Mouse (Mus musculus): ENCODE results near the gene Igfn1. TPM values are rescaled to one million over a fixed set of nuclear protein-coding genes. Genes with fewer than 3 reads are reported as not detected.
A peak's percentile ranks its signal among the peaks of the same experiment; 100 is the strongest.

Gene Igfn1
- polyA plus RNA-seq, 1 experiment = 0.04 TPM

GRCm38 (mm10) chr1:135929876-135930275, 76.3 kb downstream of the Igfn1 start:
- DNase-seq (ENCODE audit: low read depth) = peak; percentile 60
- no peak for TF ChIP-seq CTCF (IDR thresholded peaks at IDR 0.05; ENCODE audit: borderline replicate concordance, extremely low read depth, insufficient read depth, insufficient read length)
- no peak for TF ChIP-seq POLR2A (IDR thresholded peaks at IDR 0.05; ENCODE audit: borderline replicate concordance, extremely low read depth, insufficient read depth, insufficient read length, poor library complexity, severe bottlenecking)

- TF ChIP-seq POLR2A (IDR thresholded peaks at IDR 0.05; ENCODE audit: borderline replicate concordance, extremely low read depth, insufficient read depth, insufficient read length, poor library complexity, severe bottlenecking) (no peak), CTCF (IDR thresholded peaks at IDR 0.05; ENCODE audit: borderline replicate concordance, extremely low read depth, insufficient read depth, insufficient read length) (no peak)
- DNase-seq (ENCODE audit: low read depth) = no peak
These were observed 80.3 kb downstream of the Igfn1 start for GRCm38 (mm10) chr1:135925848-135926247.

GRCm38 (mm10) chr1:135924377-135924994, 81.7 kb downstream of the Igfn1 start:
- no peak for DNase-seq (ENCODE audit: low read depth)
- no peak for TF ChIP-seq CTCF (IDR thresholded peaks at IDR 0.05; ENCODE audit: borderline replicate concordance, extremely low read depth, insufficient read depth, insufficient read length)
- no peak for TF ChIP-seq POLR2A (IDR thresholded peaks at IDR 0.05; ENCODE audit: borderline replicate concordance, extremely low read depth, insufficient read depth, insufficient read length, poor library complexity, severe bottlenecking)

- no peak for DNase-seq (ENCODE audit: low read depth)
These were observed 82.9 kb downstream of the Igfn1 start for GRCm38 (mm10) chr1:135923229-135923628.

GRCm38 (mm10) chr1:135918644-135919407, 87.3 kb downstream of the Igfn1 start, which contains the start of gene Pkp1:
TSS of gene Pkp1 (minus strand) at chr1:135919207.
- DNase-seq (ENCODE audit: low read depth) = no peak
- no peak for TF ChIP-seq CTCF (IDR thresholded peaks at IDR 0.05; ENCODE audit: borderline replicate concordance, extremely low read depth, insufficient read depth, insufficient read length)
- TF ChIP-seq POLR2A (IDR thresholded peaks at IDR 0.05; ENCODE audit: borderline replicate concordance, extremely low read depth, insufficient read depth, insufficient read length, poor library complexity, severe bottlenecking) = no peak

More at GRCm38 (mm10) chr1:135923229-135923628, 82.9 kb downstream of the Igfn1 start:
- TF ChIP-seq POLR2A (IDR thresholded peaks at IDR 0.05; ENCODE audit: borderline replicate concordance, extremely low read depth, insufficient read depth, insufficient read length, poor library complexity, severe bottlenecking) = no peak
- no peak for TF ChIP-seq CTCF (IDR thresholded peaks at IDR 0.05; ENCODE audit: borderline replicate concordance, extremely low read depth, insufficient read depth, insufficient read length)

- DNase-seq (ENCODE audit: low read depth) = no peak
- no peak for TF ChIP-seq POLR2A (IDR thresholded peaks at IDR 0.05; ENCODE audit: borderline replicate concordance, extremely low read depth, insufficient read depth, insufficient read length, poor library complexity, severe bottlenecking)
- no peak for TF ChIP-seq CTCF (IDR thresholded peaks at IDR 0.05; ENCODE audit: borderline replicate concordance, extremely low read depth, insufficient read depth, insufficient read length)
These were observed 88.9 kb downstream of the Igfn1 start for GRCm38 (mm10) chr1:135917206-135917605.

GRCm38 (mm10) chr1:135916486-135917058, 89.6 kb downstream of the Igfn1 start:
- TF ChIP-seq POLR2A (IDR thresholded peaks at IDR 0.05; ENCODE audit: borderline replicate concordance, extremely low read depth, insufficient read depth, insufficient read length, poor library complexity, severe bottlenecking) (no peak), CTCF (IDR thresholded peaks at IDR 0.05; ENCODE audit: borderline replicate concordance, extremely low read depth, insufficient read depth, insufficient read length) (no peak)

GRCm38 (mm10) chr1:135913657-135914056, 92.5 kb downstream of the Igfn1 start:
- no peak for DNase-seq (ENCODE audit: low read depth)
- no peak for TF ChIP-seq CTCF (IDR thresholded peaks at IDR 0.05; ENCODE audit: borderline replicate concordance, extremely low read depth, insufficient read depth, insufficient read length)
- TF ChIP-seq POLR2A (IDR thresholded peaks at IDR 0.05; ENCODE audit: borderline replicate concordance, extremely low read depth, insufficient read depth, insufficient read length, poor library complexity, severe bottlenecking) = no peak

More at GRCm38 (mm10) chr1:135916486-135917058, 89.6 kb downstream of the Igfn1 start:
- DNase-seq (ENCODE audit: low read depth) = no peak

GRCm38 (mm10) chr1:135909381-135909780, 96.8 kb downstream of the Igfn1 start:
- DNase-seq (ENCODE audit: low read depth) = peak; percentile 45
- TF ChIP-seq POLR2A (IDR thresholded peaks at IDR 0.05; ENCODE audit: borderline replicate concordance, extremely low read depth, insufficient read depth, insufficient read length, poor library complexity, severe bottlenecking) = no peak
- no peak for TF ChIP-seq CTCF (IDR thresholded peaks at IDR 0.05; ENCODE audit: borderline replicate concordance, extremely low read depth, insufficient read depth, insufficient read length)

- no peak for TF ChIP-seq CTCF (IDR thresholded peaks at IDR 0.05; ENCODE audit: borderline replicate concordance, extremely low read depth, insufficient read depth, insufficient read length)
- no peak for TF ChIP-seq POLR2A (IDR thresholded peaks at IDR 0.05; ENCODE audit: borderline replicate concordance, extremely low read depth, insufficient read depth, insufficient read length, poor library complexity, severe bottlenecking)
These were observed 99.4 kb downstream of the Igfn1 start for GRCm38 (mm10) chr1:135906736-135907135.

More at GRCm38 (mm10) chr1:135906736-135907135, 99.4 kb downstream of the Igfn1 start:
- peak; percentile 11 for DNase-seq (ENCODE audit: low read depth)

Other genes with a start within 250 kb of the Igfn1 start
- gene Phlda3, start 240.2 kb downstream of the Igfn1 start, polyA plus RNA-seq (2012; rRNA removed) = 18.6 and 20.1 TPM in 2 replicates
- 2.6 and 3.1 TPM in 2 replicates for gene Tnni1, start 226.9 kb downstream of the Igfn1 start, polyA plus RNA-seq (2012; rRNA removed)
- 0.81 and 0.93 TPM in 2 replicates for gene Lad1, start 187.7 kb downstream of the Igfn1 start, polyA plus RNA-seq (2012; rRNA removed)
- 0.71 and 1.0 TPM in 2 replicates for gene Tnnt2, start 170.0 kb downstream of the Igfn1 start, polyA plus RNA-seq (2012; rRNA removed)
- gene Pkp1, start 87.1 kb downstream of the Igfn1 start, polyA plus RNA-seq (2012; rRNA removed) = 1.8 and 2.6 TPM in 2 replicates
- 132 and 152 TPM in 2 replicates for gene Tmem9, start 1.8 kb upstream of the Igfn1 start, polyA plus RNA-seq (2012; rRNA removed)
- gene Ascl5, start 44.5 kb upstream of the Igfn1 start, polyA plus RNA-seq (2012; rRNA removed) = 0.15 and 0.30 TPM in 2 replicates
- 0.40 and 0.74 TPM in 2 replicates for gene Cacna1s, start 46.4 kb upstream of the Igfn1 start, polyA plus RNA-seq (2012; rRNA removed)
- gene Kif21b, start 125.0 kb upstream of the Igfn1 start, polyA plus RNA-seq (2012; rRNA removed) = 140 and 182 TPM in 2 replicates
- 0.50 and 0.77 TPM in 2 replicates for gene Mroh3, start 206.5 kb upstream of the Igfn1 start, polyA plus RNA-seq (2012; rRNA removed)
- 8.2 and 11.6 TPM in 2 replicates for gene Inava, start 227.9 kb upstream of the Igfn1 start, polyA plus RNA-seq (2012; rRNA removed)